Mouse (Mus musculus): ENCODE measurements around the gene Slc25a25. TPM values are rescaled to one million over a fixed set of nuclear protein-coding genes. Genes with fewer than 3 reads are reported as not detected.

Slc25a25 gene
- total RNA-seq (2012; rRNA removed) (9.8 and 14.1 TPM in 2 replicates), total RNA-seq (2014; rRNA removed) (6.6 TPM in 2 replicates), polyA plus RNA-seq (2012; ENCODE audit: insufficient read length, low read depth) (9.4 and 10.0 TPM in 2 replicates)

GRCm38 (mm10) chr2:32450881-32451844, at the start of gene Slc25a25:
Gene Slc25a25, minus strand, starts transcription at chr2:32451445.
- Histone ChIP-seq H3K4me2 (ENCODE audit: insufficient read depth, low read depth, poor library complexity, severe bottlenecking) (peak within 1 kb of the TSS; percentile 73), H3K27me3 (replicated peaks) (no peaks in the 10 kb centered on the region), H3K27ac (ENCODE audit: insufficient read depth, low read depth) (peak within 1 kb of the TSS; percentile 59), H3K79me2 (replicated peaks; ENCODE audit: control insufficient read depth, extremely low read depth, insufficient read depth, poor library complexity, severe bottlenecking) (peaks cover 22% of the 10 kb centered on the region), H3K36me3 (replicated peaks in 1 of 2; ENCODE audit: control insufficient read depth in 1 of 2, insufficient read depth in 1 of 2, low read length in 1 of 2) (peaks cover 12 to 18% of the 10 kb centered on the region in 2 experiments), H3K9ac (ENCODE audit: insufficient read depth, low read depth) (peak within 1 kb of the TSS; percentile 62), H3K4me1 (ENCODE audit: control insufficient read depth in 1 of 2, insufficient read depth in 2 of 2) (peaks cover 22 to 53% of the 10 kb centered on the region in 2 experiments), H3K9me3 (replicated peaks; ENCODE audit: low read length) (peaks cover 7% of the 10 kb centered on the region), H3K4me3 (replicated peaks in 1 of 3; ENCODE audit: low read depth in 2 of 3, low read length in 2 of 3, poor library complexity in 1 of 3) (peak within 1 kb of the TSS; percentile 77 to 99 (median 85))
- in situ Hi-C loops (cut with MboI; ENCODE audit: low pct_ligation_motif_present, low pct_unique_long_range_greater_than_20kb, low sequenced_read_pairs) (loop anchor here (5.0 kb wide), 2 partner anchors 34 to 36 kb away; no protein-coding TSS in a partner anchor), dilution Hi-C loops (cut with MboI; ENCODE audit: extremely low pct_ligation_motif_present, extremely low pct_unique_long_range_greater_than_20kb, low sequenced_read_pairs) (no loop called here)
- peak; percentile 97 for DNase-seq (ENCODE audit: extremely low read depth)
- no peak; the same call in 1 of the 2 replicates for TF ChIP-seq CHD2 (IDR thresholded peaks at IDR 0.05; ENCODE audit: low read length)
- no peak for TF ChIP-seq BHLHE40 (IDR thresholded peaks at IDR 0.05; ENCODE audit: low read depth, low read length)
- peak; percentile 47; the same call in 1 of the 2 replicates for TF ChIP-seq NRF1 (IDR thresholded peaks at IDR 0.05; ENCODE audit: low read depth, low read length)
- TF ChIP-seq IRF4 (IDR thresholded peaks at IDR 0.05; ENCODE audit: low read depth, low read length): no peak
- TF ChIP-seq MAZ (IDR thresholded peaks at IDR 0.05; ENCODE audit: low read depth, low read length): peak; percentile 61; the same call in 1 of the 2 replicates
- TF ChIP-seq RAD21 (IDR thresholded peaks at IDR 0.05; ENCODE audit: low read depth, low read length): no peak
- peak; percentile 8; the same call in 1 of the 2 replicates for TF ChIP-seq E2F4 (IDR thresholded peaks at IDR 0.05; ENCODE audit: insufficient replicate concordance, low read depth, low read length)
- no peak for TF ChIP-seq CHD1 (IDR thresholded peaks at IDR 0.05; ENCODE audit: low read depth, low read length)
- peak; percentile 91 for TF ChIP-seq ELF1 (IDR thresholded peaks at IDR 0.05; ENCODE audit: low read depth, low read length)
- no peak for TF ChIP-seq MAFK (IDR thresholded peaks at IDR 0.05; ENCODE audit: insufficient replicate concordance, low read length)
- TF ChIP-seq GABPA (IDR thresholded peaks at IDR 0.05; ENCODE audit: insufficient replicate concordance, low read depth, low read length): no peak
- peak; percentile 75 for TF ChIP-seq SIN3A (IDR thresholded peaks at IDR 0.05; ENCODE audit: low read length)
- TF ChIP-seq ZMIZ1 (IDR thresholded peaks at IDR 0.05; ENCODE audit: low read depth, low read length): peak; percentile 69; the same call in 1 of the 2 replicates
- peak; percentile 79 for TF ChIP-seq NELFE (IDR thresholded peaks at IDR 0.05; ENCODE audit: low read depth, low read length)
- TF ChIP-seq JUN (IDR thresholded peaks at IDR 0.05; ENCODE audit: insufficient read depth, low read depth, low read length): no peak
- TF ChIP-seq UBTF (IDR thresholded peaks at IDR 0.05; ENCODE audit: low read depth, low read length): 0 out of 2 replicates have a peak, but pooled peaks have one; percentile 92
- no peak for TF ChIP-seq ZC3H11A (IDR thresholded peaks at IDR 0.05; ENCODE audit: low read depth, low read length)
- peak; percentile 60 for TF ChIP-seq HCFC1 (IDR thresholded peaks at IDR 0.05; ENCODE audit: low read depth, low read length)
- TF ChIP-seq EP300 (IDR thresholded peaks at IDR 0.05; ENCODE audit: low read length): no peak
- TF ChIP-seq POLR2AphosphoS2 (IDR thresholded peaks at IDR 0.05; ENCODE audit: low read depth, low read length): 0 out of 2 replicates have a peak, but pooled peaks have one; percentile 71
- no peak for TF ChIP-seq MEF2A (IDR thresholded peaks at IDR 0.05; ENCODE audit: borderline replicate concordance, low read depth, low read length)
- peak; percentile 67; the same call in 1 of the 2 replicates for TF ChIP-seq POLR2A (IDR thresholded peaks at IDR 0.05; ENCODE audit: low read depth, low read length)
- TF ChIP-seq RCOR1 (conservative IDR thresholded peaks at IDR 0.05; ENCODE audit: low read depth, low read length): no peak
- TF ChIP-seq MAX (IDR thresholded peaks at IDR 0.05; ENCODE audit: low read length): no peak; the same call in 1 of the 2 replicates
- TF ChIP-seq MXI1 (IDR thresholded peaks at IDR 0.05; ENCODE audit: low read depth, low read length): peak; percentile 85
- no peak for TF ChIP-seq JUND (conservative IDR thresholded peaks at IDR 0.05; ENCODE audit: low read depth, low read length)
- TF ChIP-seq USF1 (IDR thresholded peaks at IDR 0.05; ENCODE audit: low read depth, low read length): no peak
- 0 out of 2 replicates have a peak, but pooled peaks have one; percentile 18 for TF ChIP-seq KAT2A (IDR thresholded peaks at IDR 0.05; ENCODE audit: insufficient replicate concordance, low read length)
- TF ChIP-seq USF2 (conservative IDR thresholded peaks at IDR 0.05; ENCODE audit: low read depth, low read length): no peak
- TF ChIP-seq ZNF384 (IDR thresholded peaks at IDR 0.05; ENCODE audit: low read depth, low read length): no peak
- TF ChIP-seq TBP (conservative IDR thresholded peaks at IDR 0.05; ENCODE audit: low read depth, low read length): peak; percentile 82; the same call in 1 of the 2 replicates
- peak; percentile 53; the same call in 1 of the 2 replicates for TF ChIP-seq MYC (IDR thresholded peaks at IDR 0.05; ENCODE audit: low read depth, low read length)
- TF ChIP-seq ZKSCAN1 (IDR thresholded peaks at IDR 0.05; ENCODE audit: borderline replicate concordance, low read depth, low read length): no peak
- TF ChIP-seq TCF12 (IDR thresholded peaks at IDR 0.05; ENCODE audit: low read depth, low read length): 0 out of 2 replicates have a peak, but pooled peaks have one; percentile 17
- TF ChIP-seq PAX5 (IDR thresholded peaks at IDR 0.05; ENCODE audit: low read length): no peak
- no peak for TF ChIP-seq SMC3 (IDR thresholded peaks at IDR 0.05; ENCODE audit: low read depth, low read length)
